Mouse (Mus musculus) midbrain, embryonic 15.5 days (tissue): ENCODE data around the gene Rgs9. TPM values are rescaled to one million over a fixed set of nuclear protein-coding genes. Genes with fewer than 3 reads are reported as not detected.

Experiments
- ATAC-seq: fragments of 200-750 bp; cut with Nextera tagmentation; replicated peaks from 2 replicates; pipeline ENCODE4 v1.8.0; 2017; ENCODE audit warnings: moderate TSS enrichment
- H3K27ac ChIP-seq: fragments of 300-500 bp; sonication (generic); 2 replicates; pipeline ENCODE4 v1.5.1; 2015; ENCODE audit warnings: mild to moderate bottlenecking, inconsistent platforms
- H3K27me3 ChIP-seq: fragments of 300-500 bp; sonication (generic); replicated peaks from 2 replicates; pipeline ENCODE4 v1.6.1; 2015; ENCODE audit warnings: inconsistent platforms
- H3K36me3 ChIP-seq: fragments of 300-500 bp; sonication (generic); replicated peaks from 2 replicates; pipeline ENCODE4 v1.6.1; 2015; ENCODE audit warnings: inconsistent platforms
- H3K4me1 ChIP-seq: fragments of 300-500 bp; sonication (generic); 2 replicates; pipeline ENCODE4 v1.6.1; 2015; ENCODE audit warnings: inconsistent platforms
- H3K4me2 ChIP-seq: fragments of 300-500 bp; sonication (generic); 2 replicates; pipeline ENCODE4 v1.6.1; 2015; ENCODE audit warnings: inconsistent platforms, mild to moderate bottlenecking, moderate library complexity
- H3K4me3 ChIP-seq: fragments of 300-500 bp; sonication (generic); 2 replicates; pipeline ENCODE4 v1.5.1; 2015; ENCODE audit warnings: mild to moderate bottlenecking, inconsistent platforms
- H3K9ac ChIP-seq: fragments of 300-500 bp; sonication (generic); 2 replicates; pipeline ENCODE4 v1.6.1; 2015; ENCODE audit warnings: mild to moderate bottlenecking, inconsistent platforms
- H3K9me3 ChIP-seq: fragments of 300-500 bp; sonication (generic); 2 replicates; pipeline ENCODE4 v1.6.1; 2016; ENCODE audit warnings: inconsistent platforms
- WGBS: fragments of 180-500 bp; shearing (Covaris S2); methylation state at CpG from one replicate; pipeline ENCODE4 v1.1.7; 2015; ENCODE audit warnings: mixed read lengths; 5-methylcytosine and 5-hydroxymethylcytosine counted together
- polyA plus RNA-seq: library from polyadenylated mRNA; unstranded; fragments of >200 nt; fragmentation: Nextera tagmentation; extraction: Ambion mirVana; gene quantifications from 2 replicates; pipeline ENCODE4 v1.2.1, GENCODE M21; 2015

The Rgs9 gene
- polyA plus RNA-seq, 1 experiment from 2014 or later: 16.0 TPM

DNA sequence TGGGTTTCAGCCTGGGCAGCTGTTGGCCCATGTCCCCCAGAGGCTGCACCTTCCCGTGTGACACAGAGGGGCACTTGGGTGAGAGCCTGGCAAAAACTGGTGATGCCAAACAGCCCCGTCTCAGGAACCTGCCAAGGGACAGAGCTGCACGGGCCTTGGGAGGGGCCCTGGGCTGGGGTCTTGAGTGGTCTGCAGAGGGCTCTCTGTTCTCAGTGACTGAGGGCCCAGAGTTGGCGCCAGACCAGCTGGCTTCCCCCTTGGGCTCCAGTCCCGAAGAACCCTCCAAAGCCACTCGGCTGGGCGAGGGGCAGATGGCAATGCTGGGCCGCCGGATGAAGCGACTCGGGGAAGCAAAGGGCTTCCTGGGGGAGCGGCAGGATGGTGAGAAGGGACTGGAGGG is 70.8 kb downstream of the Rgs9 start:
- Histone ChIP-seq H3K36me3 (no peaks in the 10 kb centered on the region), H3K27ac (no peak overlapping the region), H3K4me3 (no peak overlapping the region), H3K27me3 (no peaks in the 10 kb centered on the region), H3K4me2 (no peak overlapping the region), H3K4me1 (no peaks in the 10 kb centered on the region), H3K9ac (no peak overlapping the region), H3K9me3 (no peaks in the 10 kb centered on the region)
- 83% methylated on average over 12 of the region's 12 CpGs for WGBS
- ATAC-seq: 0 out of 2 replicates have a peak, but pooled peaks have one; percentile 39

DNA sequence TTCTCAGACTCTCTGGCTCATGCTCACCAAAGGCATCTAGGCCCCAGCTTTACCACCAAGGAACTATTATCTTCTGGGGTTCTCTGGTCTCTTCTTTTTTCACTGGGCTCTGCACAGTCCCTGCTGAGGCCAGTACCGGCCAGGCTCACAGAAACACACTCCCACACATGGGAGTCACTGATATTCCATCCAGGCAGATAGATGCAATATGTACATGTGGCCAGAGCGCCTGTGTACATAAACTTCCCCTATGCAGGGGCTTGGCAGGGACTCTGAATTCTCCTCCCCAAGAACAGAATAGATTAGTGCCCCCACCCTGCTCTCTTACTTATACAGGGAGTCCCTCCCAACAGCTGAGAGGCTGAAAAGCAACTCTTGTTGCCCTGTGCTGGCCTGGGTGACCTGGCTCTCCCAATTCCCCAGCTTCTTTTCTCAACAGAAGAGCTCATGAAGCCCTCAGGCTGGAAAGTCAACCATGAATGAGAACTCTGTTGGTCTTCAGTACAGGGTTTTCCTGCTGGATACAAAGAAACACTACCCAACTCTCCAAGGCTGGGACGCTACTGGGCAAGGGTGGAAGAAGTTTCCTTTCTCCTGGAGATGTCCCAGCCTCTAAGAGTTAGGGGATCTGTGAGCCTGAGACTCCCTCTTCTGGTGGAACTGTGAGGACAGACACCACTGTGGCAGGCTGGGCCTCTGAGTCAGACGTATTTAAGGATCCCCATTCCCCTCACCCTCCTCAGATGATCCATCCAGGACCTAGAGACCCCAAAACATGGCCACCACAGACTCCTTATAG is 76.5 kb downstream of the Rgs9 start:
- H3K9me3 ChIP-seq: no peaks in the 10 kb centered on the region
- H3K4me3 ChIP-seq: no peak overlapping the region
- 38% methylated on average over 4 of the region's 4 CpGs for WGBS
- H3K4me1 ChIP-seq: peaks cover 15% of the 10 kb centered on the region
- no peak for ATAC-seq
- H3K4me2 ChIP-seq: no peak overlapping the region
- H3K36me3 ChIP-seq: no peaks in the 10 kb centered on the region
- H3K27me3 ChIP-seq: no peaks in the 10 kb centered on the region
- H3K27ac ChIP-seq: no peak overlapping the region
- H3K9ac ChIP-seq: no peak overlapping the region

DNA sequence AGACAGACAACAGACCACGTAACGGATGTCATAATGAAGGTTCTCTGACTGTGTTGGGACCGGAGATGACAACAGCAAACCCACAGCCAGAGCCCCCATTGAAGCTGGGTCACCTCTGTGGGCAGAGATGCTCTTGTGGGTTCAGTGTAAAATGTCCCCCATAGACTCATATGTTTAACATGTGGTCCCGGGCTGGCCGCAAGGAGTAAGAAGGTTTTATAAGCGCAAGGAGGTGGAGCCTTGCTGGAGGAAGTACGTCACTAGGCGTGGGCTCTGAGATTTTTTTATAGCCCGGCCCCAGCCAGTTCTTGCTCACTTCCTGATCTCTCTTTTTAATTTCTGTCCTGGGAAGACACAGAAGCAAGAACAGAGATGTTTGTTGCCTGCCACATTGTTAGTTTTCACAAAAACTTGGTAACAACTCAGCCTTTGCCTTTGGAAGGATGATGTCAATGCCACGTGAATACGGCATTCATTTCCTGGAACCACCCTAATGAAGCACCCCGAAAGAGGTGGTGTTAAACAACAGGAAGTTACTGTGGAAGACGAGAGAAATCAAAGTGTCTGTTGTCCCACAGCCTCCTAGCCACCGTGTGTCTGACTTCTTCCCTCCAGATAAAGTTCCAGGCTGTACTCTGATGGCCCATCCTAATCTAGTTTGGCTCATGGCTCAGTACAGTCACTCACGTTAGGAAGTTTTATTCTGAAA is 79.1 kb downstream of the Rgs9 start:
- no peak overlapping the region for H3K4me3 ChIP-seq
- H3K9ac ChIP-seq: no peak overlapping the region; the same call in 1 of the 2 replicates
- no peaks in the 10 kb centered on the region for H3K36me3 ChIP-seq
- H3K4me2 ChIP-seq: 0 out of 2 replicates have a peak overlapping the region, but pooled peaks have one; percentile 27
- 76% methylated on average over 15 of the region's 15 CpGs for WGBS
- peaks cover 15% of the 10 kb centered on the region for H3K4me1 ChIP-seq
- no peaks in the 10 kb centered on the region for H3K27me3 ChIP-seq
- peak; percentile 17; the same call in 1 of the 2 replicates for ATAC-seq
- no peaks in the 10 kb centered on the region for H3K9me3 ChIP-seq
- H3K27ac ChIP-seq: peak overlapping the region; percentile 82

DNA sequence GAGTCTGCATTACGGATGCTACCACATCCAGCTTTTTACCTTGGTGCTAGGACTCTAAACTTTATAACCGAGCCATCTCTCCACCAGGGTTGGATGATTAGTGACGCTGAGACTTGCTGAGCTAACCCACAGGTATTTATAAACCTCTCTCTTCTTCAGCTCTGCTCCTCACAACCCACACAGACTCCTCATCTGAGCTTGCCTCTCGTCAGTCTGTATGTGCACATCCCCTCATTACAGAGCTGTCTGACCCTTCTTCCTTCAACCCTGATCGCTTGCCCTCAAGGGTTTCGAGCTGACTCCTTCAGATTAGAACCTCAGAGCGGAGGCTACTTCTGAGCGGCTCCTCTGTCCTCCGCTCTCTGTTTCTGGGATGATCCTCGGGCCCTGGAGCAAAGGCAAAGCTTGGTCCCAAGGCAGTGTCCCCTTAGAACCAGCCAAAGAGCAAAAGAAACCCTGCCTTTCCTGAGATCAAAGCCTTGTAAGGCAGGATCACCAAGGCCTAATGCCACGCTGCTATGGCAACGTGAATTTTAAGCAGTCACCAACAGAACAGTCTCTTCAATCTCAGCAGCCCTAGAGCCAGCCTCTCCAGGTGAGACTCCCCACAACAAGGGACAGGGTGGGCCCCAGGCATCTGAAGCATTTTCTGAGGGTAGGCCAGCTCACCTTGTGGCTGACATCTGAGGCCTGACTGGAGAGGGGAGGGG is 79.9 kb downstream of the Rgs9 start:
- Histone ChIP-seq H3K9me3 (no peaks in the 10 kb centered on the region), H3K4me3 (no peak overlapping the region), H3K9ac (no peak overlapping the region; the same call in 1 of the 2 replicates), H3K36me3 (no peaks in the 10 kb centered on the region), H3K4me2 (peak overlapping the region; percentile 27), H3K27ac (peak overlapping the region; percentile 82), H3K27me3 (no peaks in the 10 kb centered on the region), H3K4me1 (peaks cover 15% of the 10 kb centered on the region)
- WGBS: 19% methylated on average over 12 of the region's 12 CpGs
- ATAC-seq: peak; percentile 90

DNA sequence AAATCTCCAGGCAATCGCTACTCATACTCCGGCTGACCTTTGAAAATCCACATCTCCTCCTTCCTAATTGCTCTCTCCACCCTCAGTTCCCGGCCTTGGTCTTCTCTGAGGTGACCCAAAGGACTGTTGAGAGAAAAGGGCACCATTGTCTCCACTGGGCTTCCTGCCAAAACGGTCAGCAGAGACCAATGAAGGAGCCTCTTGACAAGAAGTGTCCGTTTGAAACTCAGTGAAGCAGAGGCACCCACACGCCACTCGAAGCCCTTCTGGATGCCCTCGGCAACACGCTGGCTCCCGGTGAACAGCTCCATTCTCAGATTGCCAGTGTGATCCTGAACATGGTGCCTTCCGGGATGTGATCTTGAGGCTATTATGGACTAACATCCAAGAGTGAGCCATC is 87.2 kb downstream of the Rgs9 start:
- Histone ChIP-seq H3K4me2 (no peak overlapping the region; the same call in 1 of the 2 replicates), H3K27me3 (no peaks in the 10 kb centered on the region), H3K9me3 (no peaks in the 10 kb centered on the region), H3K4me1 (peaks cover 14% of the 10 kb centered on the region), H3K27ac (peak overlapping the region; percentile 49), H3K36me3 (no peaks in the 10 kb centered on the region), H3K4me3 (no peak overlapping the region), H3K9ac (no peak overlapping the region)
- no peak for ATAC-seq
- 15% methylated on average over 11 of the region's 11 CpGs for whole genome bisulfite sequencing

DNA sequence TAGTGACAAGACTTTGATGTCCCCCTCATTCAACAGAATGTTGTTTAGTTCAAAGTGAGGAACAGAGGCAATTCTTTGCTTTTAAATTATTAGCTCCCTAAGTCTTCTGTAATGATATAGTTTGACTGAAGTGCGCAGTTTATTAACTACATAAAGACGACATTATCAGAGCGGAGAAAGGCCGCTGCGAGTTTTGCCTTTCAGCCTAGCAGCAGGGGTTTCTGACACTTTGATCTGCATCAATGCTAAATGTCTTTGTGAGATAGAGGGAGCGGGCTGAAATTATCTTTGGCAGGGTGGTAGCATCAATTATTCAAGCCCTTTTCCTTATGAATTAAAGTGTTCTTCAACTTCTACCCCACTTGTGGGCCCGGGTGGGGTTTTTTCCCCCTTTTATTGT is 87.6 kb downstream of the Rgs9 start:
- Histone ChIP-seq H3K4me1 (peaks cover 14% of the 10 kb centered on the region), H3K27me3 (no peaks in the 10 kb centered on the region), H3K4me3 (no peak overlapping the region), H3K36me3 (no peaks in the 10 kb centered on the region), H3K4me2 (no peak overlapping the region; the same call in 1 of the 2 replicates), H3K9ac (no peak overlapping the region), H3K27ac (peak overlapping the region; percentile 49), H3K9me3 (no peaks in the 10 kb centered on the region)
- WGBS: 15% methylated on average over 7 of the region's 7 CpGs
- ATAC-seq: 0 out of 2 replicates have a peak, but pooled peaks have one; percentile 34

DNA sequence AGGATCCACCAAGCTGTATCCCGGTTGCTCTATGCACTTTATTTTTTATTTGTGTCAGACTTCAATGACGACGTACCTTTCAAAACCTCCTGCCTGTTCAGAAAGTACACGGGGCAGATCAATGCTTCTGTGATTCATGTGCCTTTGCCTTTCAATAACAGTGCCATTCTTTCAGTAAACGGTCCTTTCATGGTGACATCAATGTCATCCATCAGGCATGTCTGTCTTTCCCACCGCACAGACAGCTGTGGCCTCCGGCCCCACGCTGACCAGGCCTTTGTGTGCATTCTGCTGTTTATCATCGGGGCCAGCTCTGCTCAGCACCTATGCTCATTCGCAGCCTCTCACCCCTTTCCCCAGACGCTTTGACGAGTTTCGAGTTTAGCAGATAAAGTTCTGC is 91.2 kb downstream of the Rgs9 start:
- H3K27ac ChIP-seq: no peak overlapping the region
- no peak for ATAC-seq
- H3K4me3 ChIP-seq: no peak overlapping the region
- no peak overlapping the region for H3K4me2 ChIP-seq
- H3K9me3 ChIP-seq: no peaks in the 10 kb centered on the region
- no peaks in the 10 kb centered on the region for H3K27me3 ChIP-seq
- no peaks in the 10 kb centered on the region for H3K36me3 ChIP-seq
- 11% methylated on average over 13 of the region's 13 CpGs for WGBS
- peaks cover 14% of the 10 kb centered on the region for H3K4me1 ChIP-seq
- H3K9ac ChIP-seq: no peak overlapping the region

DNA sequence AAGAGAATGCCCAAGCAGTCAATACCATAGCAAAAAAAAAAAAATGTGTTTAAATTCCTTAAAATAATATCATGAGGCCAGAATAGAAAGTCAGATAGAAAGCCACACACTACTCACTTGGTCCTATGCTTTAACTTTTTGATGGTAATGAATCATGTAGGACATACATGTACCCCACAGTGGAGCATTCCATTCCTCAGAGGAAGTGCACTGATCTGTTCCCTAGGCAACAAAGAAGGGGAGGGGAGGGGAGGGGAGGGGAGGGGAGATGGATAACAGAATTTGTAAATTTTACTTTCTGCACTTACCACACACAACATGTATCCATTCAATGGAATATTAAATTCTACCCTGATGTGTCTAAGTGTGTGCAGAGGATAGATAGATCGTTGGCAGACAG is 91.9 kb downstream of the Rgs9 start:
- WGBS: 85% methylated on average over 1 of the region's 1 CpGs
- no peak overlapping the region for H3K27ac ChIP-seq
- no peak overlapping the region for H3K4me2 ChIP-seq
- no peak overlapping the region for H3K9ac ChIP-seq
- no peak overlapping the region for H3K4me3 ChIP-seq
- no peaks in the 10 kb centered on the region for H3K27me3 ChIP-seq
- peaks cover 14% of the 10 kb centered on the region for H3K4me1 ChIP-seq
- H3K9me3 ChIP-seq: no peaks in the 10 kb centered on the region
- H3K36me3 ChIP-seq: no peaks in the 10 kb centered on the region
- no peak for ATAC-seq

DNA sequence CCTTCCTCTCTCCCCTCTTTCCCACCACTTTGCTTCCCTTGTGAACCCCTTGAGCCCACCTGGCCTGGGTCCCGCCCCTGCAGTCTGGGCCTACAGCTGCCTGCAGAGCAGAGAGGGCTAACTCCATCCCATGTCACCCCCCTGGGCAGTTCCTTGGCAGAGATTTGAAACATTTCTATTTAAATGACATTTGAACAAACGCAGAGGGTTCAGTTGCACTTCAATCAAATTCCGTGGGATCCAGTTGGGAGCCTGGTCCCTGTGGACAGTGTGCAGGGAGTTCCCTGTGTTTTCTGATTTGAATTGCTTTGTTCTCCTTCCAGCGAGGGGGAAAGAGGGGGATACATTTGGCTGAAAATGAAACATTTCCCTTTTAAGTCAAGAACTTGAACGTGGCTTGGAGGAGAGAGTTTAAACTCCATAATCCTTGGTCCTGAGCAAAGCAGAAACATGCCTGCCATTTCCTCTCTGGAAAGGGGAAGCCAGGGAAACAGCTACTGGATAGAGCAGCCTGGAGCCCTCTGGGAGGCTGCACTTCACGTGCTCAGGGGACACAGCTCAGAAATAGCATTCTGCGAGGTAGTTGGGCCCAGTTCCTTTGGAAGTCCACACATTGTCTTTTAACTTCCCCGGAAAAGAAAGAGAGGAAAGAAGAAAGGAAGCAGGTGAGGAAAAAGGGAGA is 98.2 kb downstream of the Rgs9 start:
- ATAC-seq: peak; percentile 79
- no peaks in the 10 kb centered on the region for H3K9me3 ChIP-seq
- H3K36me3 ChIP-seq: no peaks in the 10 kb centered on the region
- no peak overlapping the region for H3K9ac ChIP-seq
- 16% methylated on average over 8 of the region's 8 CpGs for WGBS
- peak overlapping the region; percentile 65 for H3K27ac ChIP-seq
- peaks cover 11% of the 10 kb centered on the region for H3K4me1 ChIP-seq
- no peak overlapping the region for H3K4me3 ChIP-seq
- no peak overlapping the region; the same call in 1 of the 2 replicates for H3K4me2 ChIP-seq
- H3K27me3 ChIP-seq: no peaks in the 10 kb centered on the region

DNA sequence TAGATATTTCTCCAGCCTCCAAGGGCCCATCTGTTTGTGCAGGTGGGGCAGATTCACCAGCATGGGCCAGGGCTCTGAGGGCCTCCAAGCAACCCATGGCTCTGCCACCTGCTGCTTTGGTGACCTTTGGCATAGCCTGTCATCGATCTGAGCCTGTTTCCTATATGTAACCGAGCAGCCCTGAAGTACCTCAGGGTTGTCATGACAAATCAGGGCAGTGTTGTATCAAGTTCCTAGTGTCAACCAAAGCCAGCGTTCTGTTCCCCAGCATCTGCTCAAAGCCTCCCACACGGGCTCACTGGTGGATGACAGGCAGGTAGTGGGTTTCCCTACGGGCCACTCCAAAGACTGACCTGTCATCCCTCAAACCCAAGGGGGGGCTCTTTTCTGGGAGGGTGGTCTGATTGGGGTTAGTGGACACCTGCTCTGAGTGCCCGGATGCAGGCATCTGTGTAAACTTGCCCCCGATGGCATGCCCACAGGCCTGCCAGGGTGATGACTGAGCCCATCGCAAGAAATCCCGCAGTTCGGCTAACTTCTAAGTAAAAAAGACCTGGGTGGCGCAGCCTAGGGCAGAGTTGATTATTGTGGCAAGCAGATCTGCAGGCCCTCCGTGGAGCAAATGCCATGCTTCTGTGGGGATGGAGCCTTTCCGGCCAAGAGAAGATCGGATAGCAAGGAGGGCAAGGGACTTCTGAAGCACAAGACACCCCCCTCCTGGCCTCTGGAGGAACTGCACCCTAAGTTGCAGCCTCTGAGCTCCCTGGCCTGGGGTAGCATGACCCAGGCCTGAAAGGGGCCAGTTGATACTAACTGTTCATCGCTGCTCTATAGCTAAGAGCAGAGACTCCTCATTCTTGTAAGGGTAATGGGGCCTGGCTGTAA is 105.0 kb downstream of the Rgs9 start:
- Histone ChIP-seq H3K4me1 (peaks cover 5% of the 10 kb centered on the region; the same call in 1 of the 2 replicates), H3K36me3 (no peaks in the 10 kb centered on the region), H3K27ac (no peak overlapping the region), H3K27me3 (no peaks in the 10 kb centered on the region), H3K4me2 (no peak overlapping the region), H3K9me3 (no peaks in the 10 kb centered on the region), H3K4me3 (no peak overlapping the region), H3K9ac (no peak overlapping the region)
- 40% methylated on average over 15 of the region's 15 CpGs for WGBS
- ATAC-seq: 0 out of 2 replicates have a peak, but pooled peaks have one; percentile 33

DNA sequence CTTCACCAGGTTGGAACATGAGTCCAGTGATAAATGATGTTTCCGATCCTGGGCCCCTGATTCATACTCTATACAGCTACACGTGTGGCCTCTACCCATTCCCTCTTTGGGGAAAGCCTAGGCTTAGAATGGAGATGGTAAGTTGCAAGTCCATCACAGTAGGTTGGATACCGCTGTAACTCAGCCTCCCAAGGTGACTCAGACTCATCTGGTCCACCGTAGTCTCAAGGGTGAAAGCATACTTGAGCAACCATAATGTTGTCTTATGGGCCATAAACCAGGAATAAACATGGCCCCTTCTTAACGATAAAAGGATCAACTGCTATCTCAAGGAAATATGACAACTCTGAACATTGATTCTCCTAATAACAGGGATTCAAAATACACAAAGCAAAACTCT is 109.7 kb downstream of the Rgs9 start:
- H3K27me3 ChIP-seq: no peaks in the 10 kb centered on the region
- no peak overlapping the region for H3K9ac ChIP-seq
- no peak overlapping the region for H3K27ac ChIP-seq
- WGBS: 90% methylated on average over 5 of the region's 5 CpGs
- H3K4me2 ChIP-seq: no peak overlapping the region
- peaks cover 4% of the 10 kb centered on the region; the same call in 1 of the 2 replicates for H3K4me1 ChIP-seq
- no peaks in the 10 kb centered on the region for H3K36me3 ChIP-seq
- no peak overlapping the region for H3K4me3 ChIP-seq
- H3K9me3 ChIP-seq: no peaks in the 10 kb centered on the region
- ATAC-seq: no peak
